Mouse (Mus musculus) c-Kit-negative CD71-positive TER-119-positive erythroid progenitor cells, embryonic 14.5 days (primary cell): ENCODE measurements around the gene 0610010F05Rik.

Experiments
- DNase-seq: peaks from one replicate; pipeline ENCODE4 v3.0.0-alpha.2; 2013; ENCODE audit warnings: low read depth, low spot score

The 0610010F05Rik gene

DNA sequence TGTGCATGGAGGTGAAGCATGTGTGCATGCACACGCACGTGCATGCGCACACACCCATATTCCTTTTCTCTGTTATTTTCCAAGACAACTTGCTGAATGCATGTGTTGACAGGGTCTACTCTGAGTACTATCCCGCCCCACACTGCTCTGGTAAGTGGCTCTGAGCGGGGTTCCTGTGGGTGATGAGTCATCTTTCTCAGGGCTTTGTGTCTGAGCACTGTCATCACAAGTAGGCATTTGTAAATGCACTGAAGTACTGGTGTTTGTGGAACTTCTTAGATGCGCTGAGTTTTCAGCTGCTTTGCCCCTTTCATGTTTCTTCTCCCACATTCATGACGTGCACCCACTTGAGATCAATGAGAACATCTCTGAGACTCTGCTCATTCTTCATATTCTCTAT lies 63.3 kb downstream of the 0610010F05Rik start:
- no peak for DNase-seq

DNA sequence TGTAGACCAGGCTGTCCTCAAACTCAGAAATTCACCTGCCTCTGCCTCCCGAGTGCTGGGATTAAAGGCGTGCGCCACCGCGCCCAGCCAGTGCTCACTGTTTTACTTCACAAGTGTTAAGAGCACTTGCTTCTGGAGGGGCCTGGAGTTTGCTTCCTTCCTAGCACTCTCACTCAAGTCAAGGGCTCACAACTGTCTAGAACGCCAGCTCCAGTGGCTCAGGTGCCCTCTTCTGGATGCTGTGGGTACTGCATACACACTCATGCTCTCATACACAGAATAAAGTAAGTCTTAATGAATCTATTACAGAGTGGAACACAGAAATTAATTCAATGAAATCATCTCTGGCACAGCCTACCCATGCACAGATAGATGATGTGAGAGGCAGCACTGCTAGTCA lies 67.7 kb downstream of the 0610010F05Rik start:
- peak; percentile 54 for DNase-seq

DNA sequence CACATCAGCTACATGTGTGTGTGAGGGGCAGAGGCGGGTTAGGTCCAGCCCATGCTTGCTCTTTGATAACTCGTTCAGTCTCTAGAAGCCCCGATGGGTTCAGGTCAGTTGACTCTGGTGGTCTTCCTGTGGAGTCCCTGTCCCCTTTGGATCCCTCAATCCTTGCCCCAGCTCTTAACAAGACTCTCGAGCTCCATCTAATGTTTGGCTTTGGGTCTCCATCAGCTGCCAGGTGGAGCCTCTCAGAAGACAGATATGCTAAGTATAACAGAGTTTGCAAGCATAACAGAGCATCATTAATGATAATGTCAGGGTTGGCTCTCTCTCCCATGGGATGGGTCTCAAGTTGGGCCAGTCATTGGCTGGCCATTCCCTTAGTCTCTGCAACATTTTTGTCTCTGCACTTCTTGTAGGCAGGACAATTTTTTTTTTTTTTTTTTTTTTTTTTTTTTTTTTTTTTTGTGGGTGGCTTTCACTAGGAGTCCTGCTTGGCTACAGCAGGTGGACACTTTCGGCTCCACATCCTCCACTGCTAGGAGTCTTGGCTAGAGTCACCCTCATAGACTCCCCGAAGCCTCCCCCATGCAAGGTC lies 76.3 kb downstream of the 0610010F05Rik start:
- no peak for DNase-seq

DNA sequence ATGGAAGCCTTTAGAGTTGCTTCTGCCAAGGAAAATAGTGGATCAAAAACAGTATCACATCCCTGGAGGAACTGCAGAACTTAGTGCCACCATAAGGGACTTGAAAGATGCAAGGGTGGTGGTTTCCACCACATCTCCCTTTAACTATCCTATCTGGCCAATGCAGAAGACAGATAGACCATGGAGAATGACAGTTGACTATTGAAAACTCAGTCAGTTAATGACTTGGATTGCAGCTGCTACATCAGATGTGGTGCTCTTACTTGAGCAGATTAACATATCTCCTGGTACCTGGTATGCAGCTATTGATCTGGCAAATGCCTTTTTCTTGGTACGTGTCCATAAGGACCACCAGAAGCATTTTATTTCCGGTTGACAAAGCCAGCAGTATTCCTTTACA lies 96.0 kb downstream of the 0610010F05Rik start:
- DNase-seq, result no peak

DNA sequence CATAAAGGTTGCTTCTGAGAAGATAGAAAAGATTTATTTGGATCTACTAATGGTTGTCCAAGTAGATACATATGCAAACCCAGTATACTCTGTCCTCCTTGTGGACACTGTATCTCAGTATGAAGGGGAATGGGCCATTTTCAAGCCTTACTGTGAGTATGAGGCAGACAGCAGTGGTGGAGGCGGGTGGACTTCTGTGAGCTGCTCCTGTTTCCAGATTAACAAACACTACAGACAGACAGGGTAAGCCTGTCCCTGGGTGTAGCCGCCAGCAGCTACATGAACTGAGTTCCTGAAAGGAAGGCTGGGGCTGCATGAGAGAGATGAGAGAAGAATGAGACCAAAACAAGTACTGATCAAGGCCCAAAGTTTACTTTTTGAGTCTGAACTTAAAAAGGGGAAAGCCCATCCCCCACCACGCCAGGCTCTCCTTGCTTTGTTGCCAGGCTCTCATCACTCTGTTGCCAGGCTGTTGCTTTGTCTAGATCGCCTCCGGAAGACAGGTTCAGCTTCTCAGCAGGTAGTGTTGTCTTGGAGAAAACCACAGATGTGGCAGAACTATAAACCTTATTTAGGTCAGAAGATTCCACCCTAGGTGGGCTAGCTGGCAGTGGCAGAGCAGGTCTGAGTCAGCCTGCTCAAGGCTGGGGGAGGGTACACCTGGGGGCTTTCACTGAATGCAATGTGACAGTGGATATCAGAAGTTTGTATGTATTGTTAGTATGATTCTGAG lies 112.8 kb downstream of the 0610010F05Rik start, which contains the start of gene 1700093K21Rik:
Gene 1700093K21Rik (minus strand): TSS at position 683 of the 733 bp plus-strand sequence.
- DNase-seq, result no peak

DNA sequence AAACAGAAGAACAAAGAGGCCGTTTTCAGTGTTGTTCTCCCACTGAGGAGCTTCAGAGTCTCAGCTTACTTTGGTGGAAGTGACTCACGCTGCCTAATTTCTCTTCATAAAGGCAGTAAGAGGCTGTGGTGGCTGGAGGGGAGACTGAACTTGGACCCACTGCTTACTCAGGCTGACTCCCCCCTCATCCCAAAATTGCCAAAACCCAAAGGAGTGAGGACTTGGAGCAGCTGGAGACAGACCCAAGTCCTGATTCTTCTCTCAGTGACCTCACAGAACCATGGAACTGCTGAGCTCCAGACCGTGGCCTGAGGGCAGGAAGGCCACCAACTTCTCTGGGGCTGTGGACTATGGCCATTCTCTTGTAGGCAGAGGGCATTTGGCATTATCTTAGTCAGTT lies 114.5 kb downstream of the 0610010F05Rik start:
- DNase-seq, result no peak

DNA sequence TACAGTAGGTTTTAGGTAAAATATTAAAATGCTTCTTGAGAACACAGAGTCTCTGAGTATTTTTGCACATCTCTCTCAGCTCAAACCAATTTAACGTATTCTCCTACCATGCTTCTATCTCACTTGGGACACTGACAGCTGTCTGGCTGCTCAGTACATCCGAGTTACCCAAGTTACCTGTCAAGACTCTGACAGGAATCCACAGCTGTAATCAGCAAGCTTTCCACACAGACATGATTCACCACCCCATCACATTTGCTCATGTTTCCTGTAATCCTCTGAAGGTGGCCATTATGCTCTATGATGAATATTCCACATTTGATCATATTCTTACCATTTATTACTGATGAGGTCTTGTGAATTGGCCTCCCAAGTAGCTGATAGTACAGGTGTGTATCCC lies 118.1 kb downstream of the 0610010F05Rik start:
- DNase-seq, result no peak
